Mouse (Mus musculus) heart, postnatal 10 days (tissue): ENCODE measurements at regions not wholly inside any gene's neighbourhood (a gene's known extent, or its start where the extent isn't known, plus 50 kb on each side); places are given as distances from the start of the nearest gene placed in this dataset.

ENCODE experiments used
- DNase-seq, 2 experiments: peaks; one replicate each; pipeline ENCODE4 v3.0.0; 2021
- intact Hi-C: fragments of 180-260 bp; cut with DNase I; formaldehyde crosslinking; loops from one replicate; pipeline ENCODE4 v1.15.1; 2025

- no peak for DNase-seq
Observed at GRCm38 (mm10) chr6:59713004-59713403, 286.9 kb upstream of the Gprin3 start.

GRCm38 (mm10) chr6:59684985-59685384 lies 258.9 kb upstream of the Gprin3 start:
- no peak for DNase-seq
- intact Hi-C loops = no loop called here

More at GRCm38 (mm10) chr6:59713004-59713403, 286.9 kb upstream of the Gprin3 start:
- intact Hi-C loops = no loop called here

GRCm38 (mm10) chr6:59667356-59667755 lies 241.3 kb upstream of the Gprin3 start:
- intact Hi-C loops = loop anchor here (10.0 kb wide), 1 partner anchor 537 kb away; no protein-coding TSS in a partner anchor

More at GRCm38 (mm10) chr6:59667356-59667755, 241.3 kb upstream of the Gprin3 start:
- DNase-seq = no peak
